Mouse (Mus musculus) macrophage (primary cell): ENCODE data around the gene Eng. TPM values are rescaled to one million over a fixed set of nuclear protein-coding genes. Genes with fewer than 3 reads are reported as not detected.
A peak's percentile ranks its signal among the peaks of the same experiment; 100 is the strongest.

Experiments
- H3K27ac ChIP-seq: fragments of 350-480 bp; formaldehyde crosslinking; 2 replicates; pipeline ENCODE4 v1.9.0; 2021
- H3K36me3 ChIP-seq: fragments of 350-480 bp; formaldehyde crosslinking; 2 replicates; pipeline ENCODE4 v1.9.0; 2021; ENCODE audit errors: inconsistent target
- H3K4me3 ChIP-seq: fragments of 350-480 bp; formaldehyde crosslinking; 2 replicates; pipeline ENCODE4 v1.9.0; 2021; ENCODE audit errors: inconsistent target
- H3K79me2 ChIP-seq: fragments of 350-480 bp; formaldehyde crosslinking; 2 replicates; pipeline ENCODE4 v1.9.0; 2021; ENCODE audit errors: inconsistent target
- WGBS: methylation state at CpG from one replicate; pipeline ENCODE4 v1.1.7; 2026; ENCODE audit warnings: inconsistent platforms; ENCODE audit not compliant: missing documents; 5-methylcytosine and 5-hydroxymethylcytosine counted together
- polyA plus RNA-seq: library from polyadenylated mRNA; stranded (reverse); fragments of 250-400 nt; gene quantifications from 3 replicates; pipeline ENCODE4 v1.2.4, GENCODE M21; 2018; ENCODE audit warnings: inconsistent platforms
- total RNA-seq, 78 experiments: library from RNA; depleted of rRNA; stranded (reverse); fragments of 250-400 nt; gene quantifications; 1 replicate in 9 of 78; 2 replicates in 24 of 78; 3 replicates in 43 of 78; 4 replicates in 2 of 78; pipeline ENCODE4 v1.2.4; 2018; ENCODE audit warnings: inconsistent platforms in 56 of 78

Gene Eng
- 10 to 100 TPM in 23 of 26 experiments, 1 to 10 TPM in 3; 8.2 to 69.9 (median 31.7) TPM for total RNA-seq (2018; cell fraction: chromatin; rRNA removed)
- total RNA-seq (2018; cell fraction: cytosol; rRNA removed), result 10 to 100 TPM; 22.4 to 72.4 (median 40.7) TPM
- total RNA-seq (2018; cell fraction: nucleus; rRNA removed), result 10 to 100 TPM; 17.2 to 81.3 (median 37.7) TPM
- polyA plus RNA-seq, result 25.0 to 28.5 TPM (median 26.4 TPM) in 3 replicates

GRCm38 (mm10) chr2:32646379-32647056, at the start of gene Eng:
TSS of gene Eng (plus strand) at chr2:32646595.
- Histone ChIP-seq H3K79me2 (peaks cover 6% of the 10 kb centered on the region; the same call in 1 of the 2 replicates), H3K27ac (peak within 1 kb of the TSS; percentile 51), H3K4me3 (peak within 1 kb of the TSS; percentile 42), H3K36me3 (no peaks in the 10 kb centered on the region)
- WGBS, result 3% methylated on average over 31 of the region's 31 CpGs

GRCm38 (mm10) chr2:32596725-32597124, 49.7 kb upstream of the Eng start:
- peaks cover 63% of the 10 kb centered on the region for H3K36me3 ChIP-seq
- H3K79me2 ChIP-seq, result no peaks in the 10 kb centered on the region
- H3K27ac ChIP-seq, result no peak overlapping the region
- no peak overlapping the region for H3K4me3 ChIP-seq
- WGBS, result 98% methylated on average over 13 of the region's 13 CpGs

GRCm38 (mm10) chr2:32597248-32597647, 49.1 kb upstream of the Eng start:
- 96% methylated on average over 5 of the region's 5 CpGs for WGBS
- Histone ChIP-seq H3K27ac (no peak overlapping the region), H3K79me2 (no peaks in the 10 kb centered on the region), H3K4me3 (no peak overlapping the region), H3K36me3 (peaks cover 61% of the 10 kb centered on the region)

- peaks cover 56% of the 10 kb centered on the region for H3K36me3 ChIP-seq
- 94% methylated on average over 5 of the region's 5 CpGs for WGBS
These were observed 48.7 kb upstream of the Eng start for GRCm38 (mm10) chr2:32597699-32598098.

GRCm38 (mm10) chr2:32598506-32598905, 47.9 kb upstream of the Eng start:
- Histone ChIP-seq H3K36me3 (peaks cover 50% of the 10 kb centered on the region), H3K4me3 (no peak overlapping the region), H3K27ac (no peak overlapping the region), H3K79me2 (no peaks in the 10 kb centered on the region)
- WGBS, result 97% methylated on average over 8 of the region's 8 CpGs

More at GRCm38 (mm10) chr2:32597699-32598098, 48.7 kb upstream of the Eng start:
- Histone ChIP-seq H3K79me2 (no peaks in the 10 kb centered on the region), H3K4me3 (no peak overlapping the region), H3K27ac (no peak overlapping the region)

- Histone ChIP-seq H3K36me3 (peaks cover 41% of the 10 kb centered on the region), H3K79me2 (no peaks in the 10 kb centered on the region), H3K27ac (no peak within 1 kb of the TSS), H3K4me3 (no peak within 1 kb of the TSS)
- WGBS, result 89% methylated on average over 3 of the region's 3 CpGs
These were observed 47.0 kb upstream of the Eng start, which contains the start of gene St6galnac6 for GRCm38 (mm10) chr2:32599409-32599808. TSS of gene St6galnac6 (plus strand) at chr2:32599709.

- H3K27ac ChIP-seq, result no peak overlapping the region
- H3K4me3 ChIP-seq, result no peak overlapping the region
- no peaks in the 10 kb centered on the region for H3K79me2 ChIP-seq
- peaks cover 21% of the 10 kb centered on the region for H3K36me3 ChIP-seq
- 60% methylated on average over 7 of the region's 8 CpGs for WGBS
These were observed 44.9 kb upstream of the Eng start for GRCm38 (mm10) chr2:32601417-32602065.

- Histone ChIP-seq H3K79me2 (no peaks in the 10 kb centered on the region), H3K36me3 (peaks cover 10% of the 10 kb centered on the region; the same call in 1 of the 2 replicates), H3K27ac (peak overlapping the region; percentile 0; the same call in 1 of the 2 replicates), H3K4me3 (peak overlapping the region; percentile 12)
- under 1% methylated on average over 11 of the region's 11 CpGs for WGBS
These were observed 43.8 kb upstream of the Eng start for GRCm38 (mm10) chr2:32602600-32603054.

GRCm38 (mm10) chr2:32604631-32605030, 41.8 kb upstream of the Eng start:
- Histone ChIP-seq H3K4me3 (no peak overlapping the region), H3K79me2 (peaks cover 7% of the 10 kb centered on the region; the same call in 1 of the 2 replicates), H3K27ac (no peak overlapping the region), H3K36me3 (no peaks in the 10 kb centered on the region)
- 71% methylated on average over 10 of the region's 10 CpGs for WGBS

GRCm38 (mm10) chr2:32606161-32607142, 39.9 kb upstream of the Eng start:
- Histone ChIP-seq H3K79me2 (peaks cover 18% of the 10 kb centered on the region; the same call in 1 of the 2 replicates), H3K27ac (no peak overlapping the region), H3K36me3 (no peaks in the 10 kb centered on the region), H3K4me3 (peak overlapping the region; percentile 64)
- WGBS, result 16% methylated on average over 55 of the region's 55 CpGs

- 1% methylated on average over 34 of the region's 34 CpGs for WGBS
- peak overlapping the region; percentile 88 for H3K27ac ChIP-seq
- H3K36me3 ChIP-seq, result no peaks in the 10 kb centered on the region
- peaks cover 18% of the 10 kb centered on the region; the same call in 1 of the 2 replicates for H3K79me2 ChIP-seq
- peak overlapping the region; percentile 64 for H3K4me3 ChIP-seq
These were observed 39.0 kb upstream of the Eng start for GRCm38 (mm10) chr2:32607262-32607947.

- Histone ChIP-seq H3K79me2 (peaks cover 18% of the 10 kb centered on the region; the same call in 1 of the 2 replicates), H3K27ac (peak overlapping the region; percentile 88), H3K4me3 (peak overlapping the region; percentile 64), H3K36me3 (peaks cover 3% of the 10 kb centered on the region; the same call in 1 of the 2 replicates)
- WGBS, result under 1% methylated on average over 25 of the region's 25 CpGs
These were observed 38.1 kb upstream of the Eng start for GRCm38 (mm10) chr2:32608141-32608777.
